Mouse (Mus musculus): ENCODE data around the gene Sox30.
"Not testable (repeated sequence)": the region's sequence is repeated elsewhere in the genome, so short reads cannot be mapped to it uniquely, and the experiment has no call there.

Gene Sox30

GRCm38 (mm10) chr11:46020246-46020645 is 40.1 kb downstream of the Sox30 start:
- DNase-seq (ENCODE audit: low spot score): no peak

GRCm38 (mm10) chr11:46021850-46022249 is 41.7 kb downstream of the Sox30 start:
- no peak for DNase-seq (ENCODE audit: low spot score)

GRCm38 (mm10) chr11:46022983-46023382 is 42.9 kb downstream of the Sox30 start:
- no peak for DNase-seq (ENCODE audit: low spot score)

GRCm38 (mm10) chr11:46025962-46026392 is 45.9 kb downstream of the Sox30 start:
- DNase-seq (ENCODE audit: low spot score): no peak

GRCm38 (mm10) chr11:46027952-46028814 is 48.1 kb downstream of the Sox30 start:
- no peak for DNase-seq (ENCODE audit: low spot score)

GRCm38 (mm10) chr11:46029485-46029884 is 49.4 kb downstream of the Sox30 start:
- DNase-seq (ENCODE audit: low spot score): no peak

GRCm38 (mm10) chr11:46030026-46030425 is 49.9 kb downstream of the Sox30 start:
- no peak for DNase-seq (ENCODE audit: low spot score)

- DNase-seq (ENCODE audit: low spot score): no peak
Measured at GRCm38 (mm10) chr11:46031470-46031869, 51.4 kb downstream of the Sox30 start.

- no peak for DNase-seq (ENCODE audit: low spot score)
Measured at GRCm38 (mm10) chr11:46032956-46033355, 52.8 kb downstream of the Sox30 start.

GRCm38 (mm10) chr11:46036374-46036773 is 56.3 kb downstream of the Sox30 start:
- DNase-seq (ENCODE audit: low spot score): no peak

GRCm38 (mm10) chr11:46038901-46039300 is 58.8 kb downstream of the Sox30 start:
- DNase-seq (ENCODE audit: low spot score): no peak

GRCm38 (mm10) chr11:46039335-46039734 is 59.2 kb downstream of the Sox30 start:
- DNase-seq (ENCODE audit: low spot score): peak; percentile 20

- DNase-seq (ENCODE audit: low spot score): no peak
Measured at GRCm38 (mm10) chr11:46040841-46041556, 60.9 kb downstream of the Sox30 start.

- no peak for DNase-seq (ENCODE audit: low spot score)
Measured at GRCm38 (mm10) chr11:46041607-46042267, 61.6 kb downstream of the Sox30 start.

- DNase-seq (ENCODE audit: low spot score): no peak
Measured at GRCm38 (mm10) chr11:46044781-46045180, 64.7 kb downstream of the Sox30 start.

- DNase-seq (ENCODE audit: low spot score): no peak
Measured at GRCm38 (mm10) chr11:46047264-46047663, 67.2 kb downstream of the Sox30 start.

- peak; percentile 67 for DNase-seq (ENCODE audit: low spot score)
Measured at GRCm38 (mm10) chr11:46052105-46052659, 72.1 kb downstream of the Sox30 start, which contains the start of gene Gm12166. Gene Gm12166, minus strand, starts transcription at chr11:46052321.

- DNase-seq (ENCODE audit: low spot score): not testable (repeated sequence)
Measured at GRCm38 (mm10) chr11:46053457-46053856, 73.3 kb downstream of the Sox30 start.

GRCm38 (mm10) chr11:46054311-46054710 is 74.2 kb downstream of the Sox30 start:
- DNase-seq (ENCODE audit: low spot score): no peak

GRCm38 (mm10) chr11:46054911-46055895 is 75.1 kb downstream of the Sox30 start:
- no peak for DNase-seq (ENCODE audit: low spot score)

All from urinary bladder, postnatal 25 days (tissue).